Comparison of ENCODE assay signal across 7 mouse cellular contexts in the genomic region with DNA sequence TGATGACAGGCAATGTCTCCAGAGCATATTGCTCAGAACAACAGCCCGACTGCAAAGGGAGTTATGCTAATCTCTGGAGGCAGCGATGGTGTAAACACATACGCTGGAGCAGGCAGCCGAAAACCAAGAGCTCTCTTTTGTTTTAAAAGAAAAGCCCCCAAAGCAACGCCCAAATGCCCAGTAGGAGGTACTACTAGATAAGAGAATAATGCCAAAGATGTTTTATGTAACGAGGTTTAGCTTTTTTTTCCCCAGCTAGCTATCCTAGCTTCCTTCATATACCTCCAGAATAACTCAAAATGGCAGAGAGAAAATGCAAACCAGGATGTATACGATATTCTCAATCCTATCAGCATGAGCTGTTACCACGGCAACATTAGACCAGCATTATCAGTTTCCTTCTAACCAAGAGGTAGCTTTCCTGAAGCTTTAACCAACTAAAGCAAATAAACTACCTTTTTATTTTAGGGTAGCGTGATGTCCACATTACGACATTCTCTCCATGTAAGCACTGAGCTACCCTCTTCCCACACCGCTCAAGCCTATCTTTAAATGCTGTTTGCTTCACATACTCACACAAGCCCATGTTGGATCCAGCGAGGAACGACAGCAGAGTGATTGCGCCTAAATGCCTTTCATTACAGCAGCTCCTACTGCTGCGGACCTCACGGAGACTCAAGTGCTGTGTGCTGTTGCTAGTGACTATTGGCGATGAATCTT. TPM values are rescaled to one million over a fixed set of nuclear protein-coding genes. Genes with fewer than 3 reads are reported as not detected.
DNase-seq lines count a peak whose midpoint lies in the region; ATAC-seq and TF ChIP-seq lines count a peak whose summit lies in the region.

No protein-coding gene starts in this region.

- no peaks in the 10 kb centered on the region for H3K27me3 ChIP-seq in neural tube, embryonic 13.5 days

- 11% methylated on average over 17 of the region's 17 CpGs for WGBS in neural tube, embryonic 13.5 days

- peak; percentile 83 for ATAC-seq in neural tube, embryonic 13.5 days (ENCODE audit: low read depth)

- no peaks in the 10 kb centered on the region for H3K36me3 ChIP-seq in neural tube, embryonic 13.5 days

- peak overlapping the region; percentile 73 for H3K9ac ChIP-seq in neural tube, embryonic 13.5 days

- peak overlapping the region; percentile 62 for H3K4me3 ChIP-seq in left cerebral cortex, adult 2 months
- peak overlapping the region; percentile 41 for H3K4me3 ChIP-seq in neural tube, embryonic 13.5 days

- peak; percentile 14; the same call in 1 of the 2 replicates for TF ChIP-seq CTCF in left cerebral cortex, adult 2 months (IDR thresholded peaks at IDR 0.05)

- intact Hi-C loops in left cerebral cortex, adult 2 months (cut with DNase I) = loop anchor here (1.0 to 5.0 kb wide), 5 partner anchors 83 to 318 kb away; a partner anchor contains a TSS

- H3K4me1 ChIP-seq in neural tube, embryonic 13.5 days (replicated peaks) = peaks cover 46% of the 10 kb centered on the region

- peak overlapping the region; percentile 96 for H3K27ac ChIP-seq in left cerebral cortex, adult 2 months
- H3K27ac ChIP-seq in neural tube, embryonic 13.5 days (replicated peaks) = peak overlapping the region; percentile 92

- no peaks in the 10 kb centered on the region for H3K9me3 ChIP-seq in neural tube, embryonic 13.5 days

- peak overlapping the region; percentile 53 for H3K4me2 ChIP-seq in neural tube, embryonic 13.5 days

- DNase-seq in brain, adult 2 months (ENCODE audit: low read depth, low spot score) = peak; percentile 89
- peak; percentile 56 for DNase-seq in cerebellum, adult 8-10 months
- peak; percentile 40 to 54 for DNase-seq in frontal cortex, postnatal 25 days (ENCODE audit: low spot score in 2 of 2)
- DNase-seq in left cerebral cortex, adult 2 months (ENCODE audit: extremely low spot score in 1 of 2, low spot score in 2 of 2) = peak; percentile 54 to 60
- no peak for DNase-seq in T-cell, adult 2 months (ENCODE audit: low spot score)
- no peak for DNase-seq in kidney, adult 9 months

RNA-seq across cellular contexts. Expression of a gene that starts 42.7 kb away (rescaled TPM):
- 100 to 1,000 TPM; 425 to 476 TPM for total RNA-seq in left cerebral cortex, adult 2 months (2021)
- 133 and 140 TPM in 2 replicates for polyA plus RNA-seq in neural tube, embryonic 13.5 days (2015; fragmentation: Nextera tagmentation; extraction: Ambion mirVana)

Comparison
In these comparisons a context has a peak if more than half of its experiments do, and no peak if none do; other contexts are left out.
1. DNase-seq: peak in brain, adult 2 months (single experiment), cerebellum, adult 8-10 months (single experiment), frontal cortex, postnatal 25 days (2 of 2) and left cerebral cortex, adult 2 months (2 of 2); none in T-cell, adult 2 months (single experiment) and kidney, adult 9 months (single experiment).